Mouse (Mus musculus) heart, embryonic 14.5 days (tissue): ENCODE results near the gene Fpgs. TPM values are rescaled to one million over a fixed set of nuclear protein-coding genes. Genes with fewer than 3 reads are reported as not detected.

Source experiments
- ATAC-seq: fragments of 200-750 bp; cut with Nextera tagmentation; 2 replicates; pipeline ENCODE4 v1.8.0; 2017; ENCODE audit warnings: low read depth, moderate TSS enrichment; ENCODE audit not compliant: insufficient number of reproducible peaks, insufficient read depth, low FRiP score
- H3K27ac ChIP-seq, 2 experiments: fragments of 200-500 bp in 1 of 2; fragments of 300-500 bp in 1 of 2; sonication (generic) in 1 of 2; replicated peaks in 1 of 2; 2 replicates each; pipeline ENCODE4 v1.5.1; 2012 to 2014; ENCODE audit warnings: low read depth in 2 of 2, low read length in 2 of 2, control low read depth in 1 of 2, mild to moderate bottlenecking in 1 of 2, mixed read lengths in 1 of 2; ENCODE audit not compliant: control insufficient read depth in 1 of 2, insufficient read depth in 1 of 2
- H3K27me3 ChIP-seq: fragments of 300-500 bp; sonication (generic); 2 replicates; pipeline ENCODE4 v1.6.1; 2014; ENCODE audit warnings: mild to moderate bottlenecking, low read length, control low read depth; ENCODE audit not compliant: control insufficient read depth, insufficient read depth
- H3K36me3 ChIP-seq: fragments of 300-500 bp; sonication (generic); 2 replicates; pipeline ENCODE4 v1.6.1; 2014; ENCODE audit warnings: mild to moderate bottlenecking, control low read depth, low read length, mixed read lengths; ENCODE audit not compliant: control insufficient read depth, insufficient read depth
- H3K4me1 ChIP-seq, 2 experiments: fragments of 200-500 bp in 1 of 2; fragments of 300-500 bp in 1 of 2; sonication (generic) in 1 of 2; 2 replicates each; pipeline ENCODE4 v1.6.1; 2012 to 2014; ENCODE audit warnings: low read length in 2 of 2, control low read depth in 1 of 2, mixed read lengths in 1 of 2; ENCODE audit not compliant: control insufficient read depth in 2 of 2, insufficient read depth in 2 of 2
- H3K4me2 ChIP-seq: fragments of 300-500 bp; sonication (generic); 2 replicates; pipeline ENCODE4 v1.6.1; 2014; ENCODE audit warnings: mild to moderate bottlenecking, low read length
- H3K4me3 ChIP-seq, 2 experiments: fragments of 200-500 bp in 1 of 2; fragments of 300-500 bp in 1 of 2; sonication (generic) in 1 of 2; 2 replicates each; pipeline ENCODE4 v1.5.1; 2012 to 2014; ENCODE audit warnings: low read length in 2 of 2, mild to moderate bottlenecking in 2 of 2, control low read depth in 1 of 2, low read depth in 1 of 2, moderate library complexity in 1 of 2; ENCODE audit not compliant: control insufficient read depth in 1 of 2, insufficient read depth in 1 of 2
- H3K9ac ChIP-seq: fragments of 300-500 bp; sonication (generic); 2 replicates; pipeline ENCODE4 v1.6.1; 2014; ENCODE audit warnings: mild to moderate bottlenecking, low read length
- H3K9me3 ChIP-seq: fragments of 300-500 bp; sonication (generic); 2 replicates; pipeline ENCODE4 v1.6.1; 2016; ENCODE audit warnings: low read length, control low read depth; ENCODE audit not compliant: control insufficient read depth
- WGBS: fragments of 180-500 bp; shearing (Covaris S2); extraction: QIAGEN DNeasy Blood & Tissue Kit; methylation state at CpG from one replicate; pipeline ENCODE4 v1.1.7; 2014; 5-methylcytosine and 5-hydroxymethylcytosine counted together
- polyA plus RNA-seq: library from polyadenylated mRNA; unstranded; fragments of >200 nt; fragmentation: Nextera tagmentation; extraction: Ambion mirVana; gene quantifications from 2 replicates; pipeline ENCODE4 v1.2.1, GENCODE M21; 2014

Fpgs gene
- polyA plus RNA-seq, 1 experiment from 2014 or later: 12.2 TPM

GRCm38 (mm10) chr2:32714987-32715425, 11.1 kb upstream of the Fpgs start:
- 0 out of 2 replicates have a peak, but pooled peaks have one; percentile 2 for ATAC-seq
- Histone ChIP-seq H3K27me3 (no peaks in the 10 kb centered on the region), H3K4me1 (peaks cover 16 to 30% of the 10 kb centered on the region in 2 experiments), H3K27ac (peak overlapping the region; percentile 70 to 95), H3K4me3 (no peak overlapping the region), H3K9ac (peak overlapping the region; percentile 41; the same call in 1 of the 2 replicates), H3K36me3 (peaks cover 17% of the 10 kb centered on the region), H3K9me3 (no peaks in the 10 kb centered on the region), H3K4me2 (peak overlapping the region; percentile 23)
- 22% methylated on average over 4 of the region's 4 CpGs for WGBS

GRCm38 (mm10) chr2:32714117-32714986, 10.4 kb upstream of the Fpgs start:
- Histone ChIP-seq H3K27me3 (no peaks in the 10 kb centered on the region), H3K4me2 (peak overlapping the region; percentile 84), H3K27ac (peak overlapping the region; percentile 70 to 95), H3K9me3 (no peaks in the 10 kb centered on the region), H3K36me3 (peaks cover 24% of the 10 kb centered on the region), H3K4me3 (no peak overlapping the region), H3K4me1 (peaks cover 16 to 30% of the 10 kb centered on the region in 2 experiments), H3K9ac (peak overlapping the region; percentile 92; the same call in 1 of the 2 replicates)
- ATAC-seq: no peak
- 37% methylated on average over 11 of the region's 11 CpGs for WGBS

- ATAC-seq: peak; percentile 81
- Histone ChIP-seq H3K9ac (peak within 1 kb of the TSS; percentile 92), H3K27me3 (no peaks in the 10 kb centered on the region), H3K4me2 (peak within 1 kb of the TSS; percentile 84), H3K9me3 (no peaks in the 10 kb centered on the region), H3K27ac (peak within 1 kb of the TSS; percentile 95), H3K36me3 (peaks cover 35% of the 10 kb centered on the region), H3K4me3 (peak within 1 kb of the TSS; percentile 72 to 85), H3K4me1 (peaks cover 16 to 30% of the 10 kb centered on the region in 2 experiments)
- WGBS: under 1% methylated on average over 48 of the region's 79 CpGs
These were observed 9.2 kb upstream of the Fpgs start, which contains the start of gene Cdk9 for GRCm38 (mm10) chr2:32712934-32713817. Cdk9 (minus strand) TSS chr2:32713076.

GRCm38 (mm10) chr2:32712586-32712933, 8.6 kb upstream of the Fpgs start:
- Histone ChIP-seq H3K4me1 (peaks cover 16 to 30% of the 10 kb centered on the region in 2 experiments), H3K27me3 (no peaks in the 10 kb centered on the region), H3K36me3 (peaks cover 42% of the 10 kb centered on the region), H3K27ac (peak overlapping the region; percentile 83 to 95), H3K4me3 (peak overlapping the region; percentile 72 to 85), H3K9ac (peak overlapping the region; percentile 92), H3K9me3 (no peaks in the 10 kb centered on the region), H3K4me2 (peak overlapping the region; percentile 84)
- under 1% methylated on average over 32 of the region's 44 CpGs for whole genome bisulfite sequencing
- peak; percentile 82 for ATAC-seq

- Histone ChIP-seq H3K27me3 (no peaks in the 10 kb centered on the region), H3K9me3 (no peaks in the 10 kb centered on the region), H3K4me1 (peaks cover 16 to 30% of the 10 kb centered on the region in 2 experiments), H3K4me3 (peak overlapping the region; percentile 72 to 85), H3K36me3 (peaks cover 46% of the 10 kb centered on the region), H3K9ac (peak overlapping the region; percentile 92), H3K4me2 (peak overlapping the region; percentile 84), H3K27ac (peak overlapping the region; percentile 73 to 95)
- peak; percentile 44 for ATAC-seq
- under 1% methylated on average over 41 of the region's 41 CpGs for WGBS
These were observed 8.2 kb upstream of the Fpgs start for GRCm38 (mm10) chr2:32712108-32712551.

GRCm38 (mm10) chr2:32711301-32712056, 7.5 kb upstream of the Fpgs start:
- ATAC-seq: no peak
- H3K9me3 ChIP-seq: no peaks in the 10 kb centered on the region
- H3K4me3 ChIP-seq: peak overlapping the region; percentile 72 to 85
- peak overlapping the region; percentile 84 for H3K4me2 ChIP-seq
- peaks cover 16 to 30% of the 10 kb centered on the region in 2 experiments for H3K4me1 ChIP-seq
- 27% methylated on average over 9 of the region's 9 CpGs for WGBS
- H3K27me3 ChIP-seq: no peaks in the 10 kb centered on the region
- H3K9ac ChIP-seq: peak overlapping the region; percentile 92
- peaks cover 52% of the 10 kb centered on the region for H3K36me3 ChIP-seq
- peak overlapping the region; percentile 48 to 95 for H3K27ac ChIP-seq
